Mouse (Mus musculus): ENCODE results near the gene Vmn1r66.
"Not testable (repeated sequence)": the region's sequence is repeated elsewhere in the genome, so short reads cannot be mapped to it uniquely, and the experiment has no call there.

The Vmn1r66 gene

GRCm38 (mm10) chr7:10277906-10278305, at the start of gene Vmn1r66:
TSS of gene Vmn1r66 (minus strand) at chr7:10278006.
- DNase-seq = no peak

DNA sequence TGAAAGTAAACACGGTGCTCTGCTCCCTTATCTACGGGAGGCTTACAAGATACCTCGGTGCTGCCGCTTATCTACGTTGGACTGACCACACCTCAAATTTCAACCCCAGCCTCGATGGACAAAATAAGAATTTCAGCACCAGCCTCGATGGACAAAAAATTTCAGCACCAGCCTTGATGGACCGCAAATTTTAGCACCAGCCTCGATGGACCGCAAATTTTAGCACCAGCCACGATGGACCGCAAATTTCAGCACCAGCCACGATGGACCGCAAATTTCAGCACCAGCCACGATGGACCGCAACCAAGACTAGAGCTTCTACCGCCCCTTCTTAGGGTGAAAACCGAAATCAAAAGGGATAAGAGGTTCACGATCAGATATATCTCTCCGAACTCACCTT, 47.7 kb upstream of the Vmn1r66 start:
- not testable (repeated sequence) for DNase-seq

DNA sequence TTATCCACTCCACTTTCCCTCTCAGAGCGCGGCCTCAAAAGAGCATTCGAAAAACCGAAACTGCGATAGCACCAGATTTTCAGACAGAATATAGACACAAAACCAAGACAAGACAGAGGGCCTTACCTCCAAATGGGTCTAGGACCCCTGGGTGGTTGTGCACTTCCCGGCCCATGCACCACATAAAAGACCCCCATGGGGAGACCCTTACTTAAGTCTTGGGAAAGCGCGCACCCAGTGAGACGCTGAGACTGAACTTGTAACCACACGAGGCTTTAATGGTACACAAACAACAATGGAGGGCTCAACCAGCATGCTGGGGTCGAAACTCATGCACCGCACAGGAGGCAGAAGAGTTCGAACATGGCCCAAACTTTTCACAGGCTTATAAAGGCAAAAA, 25.7 kb downstream of the Vmn1r66 start:
- no peak for DNase-seq

DNA sequence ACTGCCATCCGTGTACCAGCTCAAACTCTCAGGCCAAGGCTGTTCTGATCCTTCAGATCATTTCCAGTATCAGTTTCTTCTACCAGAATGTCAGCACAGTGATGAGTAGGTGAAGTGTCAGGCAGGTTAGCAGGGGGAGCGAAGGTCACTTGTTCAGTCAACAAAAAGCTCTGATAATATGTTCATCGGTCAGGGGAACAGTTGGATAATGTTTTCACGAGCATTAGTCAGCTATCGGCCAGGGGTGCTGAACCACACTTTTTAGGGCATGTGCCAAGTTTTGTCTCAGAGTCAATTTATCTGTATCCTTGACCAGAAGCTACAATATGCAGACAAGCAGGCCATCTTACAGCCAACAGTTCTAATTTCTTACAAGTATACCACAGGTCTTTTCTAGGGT, 28.7 kb downstream of the Vmn1r66 start:
- no peak for DNase-seq
